Mouse (Mus musculus) ES-Bruce4 (cell line): ENCODE data around the gene Zfp362.

Source experiments
- CTCF ChIP-seq: IDR thresholded peaks from one replicate; pipeline ENCODE4 v1.8.1; 2011; ENCODE audit warnings: low read depth, low read length
- POLR2A ChIP-seq: IDR thresholded peaks from one replicate; pipeline ENCODE4 v1.8.1; 2011; ENCODE audit warnings: low read length; ENCODE audit not compliant: insufficient read depth

DNA sequence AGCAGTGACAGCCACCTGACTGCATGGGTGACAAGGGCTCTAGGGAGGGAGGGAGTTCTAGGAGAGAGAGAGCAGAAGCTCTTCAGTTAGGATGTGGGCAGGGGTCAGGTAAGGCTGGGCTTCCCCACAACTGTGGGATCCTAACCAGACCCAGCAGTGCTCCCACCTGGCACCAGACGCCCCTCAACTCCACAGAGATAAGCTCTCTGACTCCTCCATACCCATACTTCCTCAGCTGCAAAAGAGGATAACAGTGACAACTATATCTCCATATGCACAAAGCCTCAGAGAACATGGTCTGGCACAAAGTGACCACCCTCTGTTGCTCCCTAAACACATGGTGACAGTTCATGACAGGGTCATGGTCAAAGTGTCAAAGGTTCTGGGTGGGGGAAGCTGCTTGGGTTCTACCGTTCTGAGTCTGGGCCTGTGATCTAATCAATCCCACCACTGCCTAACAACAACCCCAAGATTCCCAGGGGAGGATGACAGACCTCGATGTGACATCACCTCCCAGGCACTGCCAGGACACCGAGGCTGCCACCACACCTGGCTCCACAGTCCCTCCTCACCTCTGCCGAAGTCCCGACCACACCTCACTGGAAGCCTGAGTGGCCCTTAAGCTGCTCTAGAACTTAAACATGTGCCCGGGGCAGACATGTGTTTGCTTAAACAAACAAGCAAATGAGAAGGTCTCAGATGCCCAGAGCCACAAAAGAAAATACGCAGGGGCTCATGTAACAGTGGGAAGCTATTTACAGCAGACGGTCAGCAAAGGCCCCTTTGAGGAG lies 4.0 kb downstream of the Zfp362 start:
- no peak for TF ChIP-seq CTCF
- TF ChIP-seq POLR2A = no peak
